Mouse (Mus musculus) spleen, adult 2 months (tissue): Measurements from ENCODE around the gene Nrd1.

Experiments used
- CTCF ChIP-seq: fragments of 200-500 bp; IDR thresholded peaks from 2 replicates; pipeline ENCODE4 v1.5.1; 2011; ENCODE audit warnings: mild to moderate bottlenecking, inconsistent platforms; ENCODE audit not compliant: insufficient read depth, insufficient read length, insufficient replicate concordance; ENCODE audit errors: extremely low read depth
- POLR2A ChIP-seq: fragments of 200-500 bp; IDR thresholded peaks from 2 replicates; pipeline ENCODE4 v1.6.1; 2011; ENCODE audit warnings: low read depth, low read length, inconsistent platforms

- no peak for TF ChIP-seq CTCF
- TF ChIP-seq POLR2A = no peak
Measured at GRCm38 (mm10) chr4:109089999-109090398, 89.5 kb downstream of the Nrd1 start.
